Mouse (Mus musculus): ENCODE results near the gene Larp1. TPM values are rescaled to one million over a fixed set of nuclear protein-coding genes. Genes with fewer than 3 reads are reported as not detected.

Larp1 gene
- polyA plus RNA-seq, 1 experiment from 2014 or later = 17.9 TPM

GRCm38 (mm10) chr11:58008437-58009050 lies 320 bp upstream of the Larp1 start:
- H3K9me3 ChIP-seq = no peaks in the 10 kb centered on the region
- no peaks in the 10 kb centered on the region for H3K27me3 ChIP-seq
- peak overlapping the region; percentile 95 for H3K4me3 ChIP-seq (replicated peaks)
- H3K9ac ChIP-seq = peak overlapping the region; percentile 96
- H3K36me3 ChIP-seq (replicated peaks) = no peaks in the 10 kb centered on the region
- peak; percentile 90 for ATAC-seq (ENCODE audit: low FRiP score)
- under 1% methylated on average over 58 of the region's 74 CpGs for WGBS
- H3K27ac ChIP-seq = peak overlapping the region; percentile 91
- H3K4me2 ChIP-seq = peak overlapping the region; percentile 82
- peaks cover 25% of the 10 kb centered on the region for H3K4me1 ChIP-seq

GRCm38 (mm10) chr11:58009516-58010141 lies 765 bp downstream of the Larp1 start:
- Histone ChIP-seq H3K4me3 (replicated peaks) (peak overlapping the region; percentile 95), H3K4me1 (peaks cover 25% of the 10 kb centered on the region), H3K9me3 (no peaks in the 10 kb centered on the region), H3K9ac (peak overlapping the region; percentile 96), H3K27ac (peak overlapping the region; percentile 91), H3K27me3 (no peaks in the 10 kb centered on the region), H3K4me2 (peak overlapping the region; percentile 82), H3K36me3 (replicated peaks) (no peaks in the 10 kb centered on the region)
- under 1% methylated on average over 74 of the region's 78 CpGs for WGBS
- peak; percentile 60 for ATAC-seq (ENCODE audit: low FRiP score)

- Histone ChIP-seq H3K4me1 (peaks cover 27% of the 10 kb centered on the region), H3K36me3 (replicated peaks) (no peaks in the 10 kb centered on the region), H3K4me3 (replicated peaks) (peak overlapping the region; percentile 95), H3K4me2 (peak overlapping the region; percentile 82), H3K9ac (peak overlapping the region; percentile 96), H3K27me3 (no peaks in the 10 kb centered on the region), H3K27ac (no peak overlapping the region), H3K9me3 (no peaks in the 10 kb centered on the region)
- WGBS = 2% methylated on average over 16 of the region's 16 CpGs
- no peak for ATAC-seq (ENCODE audit: low FRiP score)
Observed at GRCm38 (mm10) chr11:58010226-58010781, 1.4 kb downstream of the Larp1 start.

GRCm38 (mm10) chr11:58010930-58011329 lies 2.1 kb downstream of the Larp1 start:
- Histone ChIP-seq H3K27me3 (no peaks in the 10 kb centered on the region), H3K4me2 (peak overlapping the region; percentile 82), H3K9ac (peak overlapping the region; percentile 36; the same call in 1 of the 2 replicates), H3K4me1 (peaks cover 28% of the 10 kb centered on the region), H3K9me3 (no peaks in the 10 kb centered on the region), H3K36me3 (replicated peaks) (no peaks in the 10 kb centered on the region), H3K4me3 (replicated peaks) (peak overlapping the region; percentile 95), H3K27ac (no peak overlapping the region)
- WGBS = 42% methylated on average over 1 of the region's 1 CpGs
- no peak for ATAC-seq (ENCODE audit: low FRiP score)

- Histone ChIP-seq H3K4me1 (peaks cover 35% of the 10 kb centered on the region), H3K9me3 (no peaks in the 10 kb centered on the region), H3K9ac (no peak overlapping the region), H3K4me2 (no peak overlapping the region), H3K36me3 (replicated peaks) (no peaks in the 10 kb centered on the region), H3K4me3 (replicated peaks) (no peak overlapping the region), H3K27ac (no peak overlapping the region), H3K27me3 (no peaks in the 10 kb centered on the region)
- WGBS = 89% methylated on average over 4 of the region's 4 CpGs
- no peak for ATAC-seq (ENCODE audit: low FRiP score)
Observed at GRCm38 (mm10) chr11:58011813-58012212, 2.9 kb downstream of the Larp1 start.

GRCm38 (mm10) chr11:58012674-58013073 lies 3.8 kb downstream of the Larp1 start:
- Histone ChIP-seq H3K27me3 (no peaks in the 10 kb centered on the region), H3K4me3 (replicated peaks) (no peak overlapping the region), H3K4me1 (peaks cover 42% of the 10 kb centered on the region), H3K4me2 (no peak overlapping the region), H3K9ac (no peak overlapping the region), H3K27ac (no peak overlapping the region), H3K9me3 (no peaks in the 10 kb centered on the region), H3K36me3 (replicated peaks) (no peaks in the 10 kb centered on the region)
- 79% methylated on average over 1 of the region's 1 CpGs for WGBS
- no peak for ATAC-seq (ENCODE audit: low FRiP score)

GRCm38 (mm10) chr11:58013100-58013499 lies 4.2 kb downstream of the Larp1 start:
- Histone ChIP-seq H3K4me3 (replicated peaks) (no peak overlapping the region), H3K36me3 (replicated peaks) (no peaks in the 10 kb centered on the region), H3K27me3 (no peaks in the 10 kb centered on the region), H3K27ac (no peak overlapping the region), H3K4me1 (peaks cover 39% of the 10 kb centered on the region), H3K4me2 (no peak overlapping the region), H3K9me3 (no peaks in the 10 kb centered on the region), H3K9ac (no peak overlapping the region)
- no peak for ATAC-seq (ENCODE audit: low FRiP score)

GRCm38 (mm10) chr11:58014604-58015003 lies 5.7 kb downstream of the Larp1 start:
- Histone ChIP-seq H3K27me3 (no peaks in the 10 kb centered on the region), H3K9ac (no peak overlapping the region), H3K9me3 (no peaks in the 10 kb centered on the region), H3K27ac (no peak overlapping the region), H3K4me3 (replicated peaks) (no peak overlapping the region), H3K4me1 (peaks cover 35% of the 10 kb centered on the region), H3K4me2 (no peak overlapping the region), H3K36me3 (replicated peaks) (no peaks in the 10 kb centered on the region)
- ATAC-seq (ENCODE audit: low FRiP score) = no peak
- WGBS = 74% methylated on average over 1 of the region's 1 CpGs

- Histone ChIP-seq H3K4me3 (replicated peaks) (no peak overlapping the region), H3K27me3 (no peaks in the 10 kb centered on the region), H3K9ac (no peak overlapping the region), H3K4me2 (no peak overlapping the region), H3K27ac (no peak overlapping the region), H3K9me3 (no peaks in the 10 kb centered on the region), H3K4me1 (peaks cover 32% of the 10 kb centered on the region), H3K36me3 (replicated peaks) (no peaks in the 10 kb centered on the region)
- 69% methylated on average over 2 of the region's 2 CpGs for WGBS
- no peak for ATAC-seq (ENCODE audit: low FRiP score)
Observed at GRCm38 (mm10) chr11:58015339-58015738, 6.5 kb downstream of the Larp1 start.

- 72% methylated on average over 3 of the region's 3 CpGs for WGBS
Observed at GRCm38 (mm10) chr11:58016371-58016770, 7.5 kb downstream of the Larp1 start.

GRCm38 (mm10) chr11:58017422-58017821 lies 8.6 kb downstream of the Larp1 start:
- Histone ChIP-seq H3K4me1 (peaks cover 30% of the 10 kb centered on the region), H3K36me3 (replicated peaks) (no peaks in the 10 kb centered on the region), H3K27ac (0 out of 2 replicates have a peak overlapping the region, but pooled peaks have one; percentile 0), H3K9me3 (no peaks in the 10 kb centered on the region), H3K27me3 (no peaks in the 10 kb centered on the region), H3K9ac (no peak overlapping the region), H3K4me3 (replicated peaks) (no peak overlapping the region), H3K4me2 (no peak overlapping the region)
- ATAC-seq (ENCODE audit: low FRiP score) = no peak
- WGBS = 91% methylated on average over 1 of the region's 1 CpGs

More at GRCm38 (mm10) chr11:58016371-58016770, 7.5 kb downstream of the Larp1 start:
- ATAC-seq (ENCODE audit: low FRiP score) = no peak
- Histone ChIP-seq H3K9me3 (no peaks in the 10 kb centered on the region), H3K27me3 (no peaks in the 10 kb centered on the region), H3K4me1 (peaks cover 28% of the 10 kb centered on the region), H3K4me3 (replicated peaks) (no peak overlapping the region), H3K4me2 (no peak overlapping the region), H3K36me3 (replicated peaks) (no peaks in the 10 kb centered on the region), H3K9ac (no peak overlapping the region), H3K27ac (no peak overlapping the region)

- peaks cover 30% of the 10 kb centered on the region for H3K4me1 ChIP-seq
- no peaks in the 10 kb centered on the region for H3K9me3 ChIP-seq
- H3K27me3 ChIP-seq = no peaks in the 10 kb centered on the region
- no peaks in the 10 kb centered on the region for H3K36me3 ChIP-seq (replicated peaks)
- WGBS = 79% methylated on average over 2 of the region's 2 CpGs
- no peak overlapping the region for H3K4me3 ChIP-seq (replicated peaks)
- H3K9ac ChIP-seq = no peak overlapping the region
- H3K27ac ChIP-seq = no peak overlapping the region
- no peak overlapping the region for H3K4me2 ChIP-seq
- no peak for ATAC-seq (ENCODE audit: low FRiP score)
Observed at GRCm38 (mm10) chr11:58018287-58018686, 9.4 kb downstream of the Larp1 start.

GRCm38 (mm10) chr11:58018701-58019100 lies 9.8 kb downstream of the Larp1 start:
- Histone ChIP-seq H3K27me3 (no peaks in the 10 kb centered on the region), H3K4me1 (peaks cover 30% of the 10 kb centered on the region), H3K27ac (no peak overlapping the region), H3K4me2 (no peak overlapping the region), H3K36me3 (replicated peaks) (no peaks in the 10 kb centered on the region), H3K4me3 (replicated peaks) (no peak overlapping the region), H3K9ac (no peak overlapping the region), H3K9me3 (no peaks in the 10 kb centered on the region)
- ATAC-seq (ENCODE audit: low FRiP score) = no peak
- 95% methylated on average over 4 of the region's 4 CpGs for WGBS

Data from forebrain, embryonic 12.5 days (tissue).